Mouse (Mus musculus) heart, postnatal 25 days (tissue): ENCODE data around the gene Myo18b. TPM values are rescaled to one million over a fixed set of nuclear protein-coding genes. Genes with fewer than 3 reads are reported as not detected.

Source experiments
- DNase-seq: peaks from one replicate; pipeline ENCODE4 v3.0.0; 2022; ENCODE audit warnings: low spot score
- intact Hi-C: fragments of 180-260 bp; cut with DNase I; formaldehyde crosslinking; loops from one replicate; pipeline ENCODE4 v1.15.1; 2025
- total RNA-seq, 2 experiments: library from RNA; stranded (reverse); gene quantifications; 2 replicates each; pipeline ENCODE4 v1.2.3; 2021

Myo18b gene
- total RNA-seq, 2 experiments from 2014 or later = 253 to 259 TPM

DNA sequence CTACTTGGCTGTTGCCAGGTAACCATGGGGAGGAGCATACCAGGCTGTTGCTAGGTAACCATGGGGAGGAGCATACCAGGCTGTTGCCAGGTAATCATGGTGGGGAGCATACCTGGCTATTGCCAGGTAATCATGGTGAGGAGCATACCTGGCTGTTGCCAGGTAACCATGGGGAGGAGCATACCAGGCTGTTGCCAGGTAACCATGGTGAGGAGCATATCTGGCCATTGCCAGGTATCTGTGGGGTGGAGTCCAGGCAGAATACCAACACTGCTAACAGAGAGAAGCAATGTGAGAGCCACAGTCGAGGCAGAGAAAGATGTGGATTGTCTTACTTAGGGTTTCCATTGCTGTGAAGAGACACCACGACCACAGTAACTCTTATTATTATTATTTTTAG, 250.6 kb downstream of the Myo18b start:
- intact Hi-C loops = no loop called here
- DNase-seq = no peak

DNA sequence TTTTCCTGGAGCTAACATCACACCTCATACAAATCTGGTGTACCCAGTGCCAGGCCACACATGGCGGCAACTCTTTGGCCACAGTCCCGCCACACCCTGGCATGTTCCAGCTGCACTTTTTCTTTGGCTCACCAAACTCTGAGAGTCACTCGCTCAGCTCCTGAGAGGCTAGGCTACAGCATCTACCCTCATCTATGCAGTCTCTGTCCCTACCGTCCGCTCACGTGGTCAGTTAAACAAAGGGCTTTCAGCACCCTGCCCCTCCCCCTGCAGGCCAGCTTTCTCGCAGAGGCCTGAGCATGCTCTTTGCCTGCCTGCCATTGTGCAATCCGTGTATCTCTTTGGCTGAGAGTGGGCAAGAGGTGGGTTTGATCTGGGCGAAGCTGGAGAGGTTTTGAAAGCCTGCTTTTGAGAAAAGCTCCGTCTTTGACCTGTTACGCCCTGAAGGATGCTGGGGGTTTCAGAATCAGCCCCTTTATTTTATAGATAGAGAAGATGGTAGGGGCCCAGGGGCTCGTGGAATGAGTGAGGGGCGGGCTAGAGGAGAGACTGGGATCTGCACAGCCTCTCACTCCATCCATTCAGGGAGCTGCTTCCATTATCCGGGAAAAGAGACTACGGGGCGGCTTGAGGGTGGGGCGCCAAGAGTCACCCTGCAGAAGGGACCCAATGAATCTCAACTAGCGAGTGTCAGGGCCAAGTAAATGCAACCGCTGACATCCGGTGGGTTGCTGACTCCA, 252.5 kb downstream of the Myo18b start:
- intact Hi-C loops = no loop called here
- no peak for DNase-seq

DNA sequence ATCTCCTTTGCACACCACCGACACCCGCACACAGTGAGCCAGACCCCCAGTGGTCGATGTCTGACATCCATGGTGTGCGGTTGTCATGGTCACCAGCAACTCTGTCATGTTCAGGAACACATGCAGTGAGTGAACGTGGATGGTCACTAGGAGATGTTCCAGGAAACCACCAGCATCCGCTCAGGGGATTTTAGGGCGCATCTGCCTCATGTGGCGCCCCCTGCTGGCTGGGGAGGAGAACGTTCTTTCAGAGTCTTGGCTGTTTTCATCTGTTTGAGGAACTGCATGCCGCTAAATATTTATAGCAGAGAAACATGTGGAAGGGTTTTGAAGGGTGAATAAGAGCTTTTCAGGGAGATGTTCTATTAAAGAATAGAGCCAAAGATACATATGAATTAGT, 253.4 kb downstream of the Myo18b start:
- DNase-seq = no peak
- intact Hi-C loops = no loop called here

DNA sequence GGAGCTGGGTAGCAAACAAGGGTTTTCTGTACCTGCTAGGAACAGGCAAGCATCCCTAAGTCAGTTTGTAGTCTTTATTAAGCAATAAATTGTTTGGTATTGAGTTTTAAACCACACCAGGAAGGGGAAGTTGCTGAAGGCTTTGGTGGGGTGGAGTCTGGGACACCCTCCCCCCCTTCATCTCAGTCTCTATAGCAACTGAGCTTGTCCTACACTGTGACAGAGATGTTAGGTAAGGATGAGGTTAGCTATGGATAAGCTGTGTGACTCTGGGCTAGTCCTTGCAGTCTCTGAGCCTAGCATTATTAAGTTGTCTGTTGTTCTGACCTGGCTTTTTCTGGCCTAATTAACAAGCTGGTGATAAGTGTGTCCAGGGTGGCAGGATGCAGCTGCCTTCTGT, 254.4 kb downstream of the Myo18b start:
- intact Hi-C loops = no loop called here

DNA sequence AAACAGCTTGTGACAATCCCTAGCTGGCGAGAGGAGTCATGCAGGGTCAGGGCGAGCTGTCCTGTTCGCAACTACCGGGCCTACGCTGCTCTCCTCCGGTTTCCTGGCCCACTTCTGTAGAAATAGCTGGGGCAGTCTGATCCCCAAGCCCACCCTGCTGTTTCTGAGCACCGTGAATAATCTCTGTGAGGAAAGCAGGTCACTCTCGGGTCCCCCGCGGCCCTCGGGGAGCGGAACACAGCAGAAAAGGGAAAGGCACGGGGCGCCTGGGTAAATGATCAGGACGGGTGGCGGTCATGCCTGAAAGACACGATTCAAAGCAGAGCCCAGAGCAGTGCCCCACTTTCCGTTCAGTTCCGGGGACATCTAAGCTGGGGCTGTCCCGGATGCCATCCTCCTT, 255.0 kb downstream of the Myo18b start:
- no peak for DNase-seq
- intact Hi-C loops = no loop called here

More for the DNA sequence above, 254.4 kb downstream of the Myo18b start:
- no peak for DNase-seq

DNA sequence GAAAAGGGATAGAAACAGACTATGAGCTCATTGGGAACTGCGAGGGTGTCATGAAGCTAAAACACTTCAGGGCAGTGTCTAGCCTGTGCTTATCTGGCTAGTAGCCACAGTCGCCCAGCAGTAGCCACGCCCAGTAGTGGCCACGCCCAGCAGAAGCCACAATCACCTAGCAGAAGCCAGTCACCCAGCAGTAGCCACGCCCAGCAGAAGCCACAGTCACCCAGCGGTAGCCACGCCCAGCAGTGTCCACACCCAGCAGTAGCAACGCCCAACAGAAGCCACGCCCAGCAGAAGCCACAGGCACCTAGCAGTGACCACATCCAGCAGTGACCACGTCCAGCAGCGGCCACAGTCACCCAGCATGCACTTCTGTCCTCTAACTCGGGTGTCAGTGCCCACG, 255.5 kb downstream of the Myo18b start:
- intact Hi-C loops = no loop called here
- DNase-seq = no peak

Other genes with a start within 250 kb of the Myo18b start
- gene Grk3, start 119.4 kb upstream of the Myo18b start, total RNA-seq = 1 to 10 TPM; 5.1 to 6.6 TPM
- not detected for gene Crybb2, start 173.8 kb upstream of the Myo18b start, total RNA-seq
- 1 to 10 TPM; 1.3 to 2.0 TPM for gene Crybb3, start 185.2 kb upstream of the Myo18b start, total RNA-seq